ENCODE assay signal across 10 mouse cellular contexts in genomic region chr13:47777206-47778099, GRCm38 (mm10).
DNase-seq lines count a peak whose midpoint lies in the region; ATAC-seq and TF ChIP-seq lines count a peak whose summit lies in the region.
"Had no signal": no experiment of that assay in that cellular context is flagged by ENCODE, and none has a peak within 500 bp of the region (broad histone marks: within the 10 kb centered on the region; RNA-seq: fewer than 3 reads in every experiment).

No protein-coding gene starts in this region.

- no peak for TF ChIP-seq EP300 in lung, postnatal 0 days (IDR thresholded peaks at IDR 0.05)
- no peak for TF ChIP-seq EP300 in liver, postnatal 0 days (IDR thresholded peaks at IDR 0.05; ENCODE audit: low read depth)

- no peak for TF ChIP-seq CTCF in lung, postnatal 0 days (IDR thresholded peaks at IDR 0.05)
- TF ChIP-seq CTCF in liver, postnatal 0 days (IDR thresholded peaks at IDR 0.05; ENCODE audit: low read depth): no peak

- no peak overlapping the region for H3K9ac ChIP-seq in forebrain, embryonic 15.5 days (replicated peaks)
- no peak overlapping the region for H3K9ac ChIP-seq in forebrain, embryonic 11.5 days (ENCODE audit: low read length)
- no peak overlapping the region for H3K9ac ChIP-seq in lung, postnatal 0 days (replicated peaks; ENCODE audit: low read depth)
- H3K9ac ChIP-seq in liver, postnatal 0 days (replicated peaks): no peak overlapping the region
- H3K9ac ChIP-seq: midbrain, embryonic 12.5 days had no signal

- no peaks in the 10 kb centered on the region for H3K27me3 ChIP-seq in forebrain, embryonic 15.5 days
- no peaks in the 10 kb centered on the region for H3K27me3 ChIP-seq in forebrain, embryonic 11.5 days (ENCODE audit: control insufficient read depth, insufficient read depth, low read length)
- no peaks in the 10 kb centered on the region for H3K27me3 ChIP-seq in lung, postnatal 0 days (replicated peaks; ENCODE audit: insufficient read depth, low read length)
- H3K27me3 ChIP-seq in liver, postnatal 0 days (ENCODE audit: insufficient read depth, low read length): no peaks in the 10 kb centered on the region
- H3K27me3 ChIP-seq: CH12.LX; midbrain, embryonic 12.5 days had no signal

- WGBS in forebrain, embryonic 15.5 days: 58% methylated on average over 15 of the region's 15 CpGs
- WGBS in forebrain, embryonic 11.5 days: 74% methylated on average over 15 of the region's 15 CpGs
- 41% methylated on average over 15 of the region's 15 CpGs for WGBS in lung, postnatal 0 days
- WGBS in liver, postnatal 0 days (ENCODE audit: insufficient replicate concordance): 62% methylated on average over 15 of the region's 15 CpGs

- no peaks in the 10 kb centered on the region for H3K36me3 ChIP-seq in forebrain, embryonic 15.5 days
- H3K36me3 ChIP-seq in forebrain, embryonic 11.5 days (ENCODE audit: control insufficient read depth, insufficient read depth, low read length): no peaks in the 10 kb centered on the region
- H3K36me3 ChIP-seq in lung, postnatal 0 days (ENCODE audit: insufficient read depth, low read length): no peaks in the 10 kb centered on the region
- no peaks in the 10 kb centered on the region for H3K36me3 ChIP-seq in liver, postnatal 0 days (replicated peaks; ENCODE audit: insufficient read depth, low read length)
- H3K36me3 ChIP-seq: midbrain, embryonic 12.5 days had no signal

- ATAC-seq in forebrain, embryonic 15.5 days (replicated peaks): no peak; the same call in 1 of the 2 replicates
- no peak for ATAC-seq in forebrain, embryonic 11.5 days (replicated peaks; ENCODE audit: low FRiP score)
- peak; percentile 80 for ATAC-seq in lung, postnatal 0 days
- ATAC-seq in liver, postnatal 0 days: no peak
- no peak for ATAC-seq in erythroid progenitor cell, adult 5-6 weeks (replicated peaks; ENCODE audit: low FRiP score, poor library complexity, severe bottlenecking)

- no peak overlapping the region for H3K4me2 ChIP-seq in forebrain, embryonic 15.5 days (replicated peaks)
- H3K4me2 ChIP-seq in forebrain, embryonic 11.5 days (ENCODE audit: low read depth, low read length, severe bottlenecking): no peak overlapping the region
- H3K4me2 ChIP-seq in lung, postnatal 0 days (replicated peaks; ENCODE audit: low read depth, low read length): peak overlapping the region; percentile 39
- no peak overlapping the region for H3K4me2 ChIP-seq in liver, postnatal 0 days (ENCODE audit: low read depth, low read length)
- H3K4me2 ChIP-seq: midbrain, embryonic 12.5 days had no signal

- DNase-seq in forebrain, embryonic 11.5 days (ENCODE audit: low spot score): no peak
- peak; percentile 41 for DNase-seq in urinary bladder, postnatal 14 days (ENCODE audit: low spot score)
- no peak for DNase-seq in urinary bladder, postnatal 25 days (ENCODE audit: low spot score)
- DNase-seq in lung, postnatal 0 days (ENCODE audit: low spot score): peak; percentile 81
- DNase-seq in testis, postnatal 10 days (ENCODE audit: low spot score): peak; percentile 45
- no peak for DNase-seq in liver, postnatal 0 days

- H3K4me1 ChIP-seq in forebrain, embryonic 15.5 days: peaks cover 13% of the 10 kb centered on the region
- no peaks in the 10 kb centered on the region; the same call in 1 of the 2 replicates for H3K4me1 ChIP-seq in forebrain, embryonic 11.5 days (replicated peaks; ENCODE audit: control insufficient read depth, insufficient read depth, low read length)
- H3K4me1 ChIP-seq in lung, postnatal 0 days (ENCODE audit: insufficient read depth, low read depth, low read length): no peaks in the 10 kb centered on the region
- no peaks in the 10 kb centered on the region for H3K4me1 ChIP-seq in liver, postnatal 0 days (ENCODE audit: insufficient read depth)

- H3K4me3 ChIP-seq in forebrain, embryonic 15.5 days: no peak overlapping the region
- no peak overlapping the region for H3K4me3 ChIP-seq in forebrain, embryonic 11.5 days (ENCODE audit: low read depth, low read length)
- H3K4me3 ChIP-seq in lung, postnatal 0 days (ENCODE audit: low read depth, low read length): no peak overlapping the region
- no peak overlapping the region for H3K4me3 ChIP-seq in liver, postnatal 0 days (ENCODE audit: low read depth, low read length)
- H3K4me3 ChIP-seq: midbrain, embryonic 12.5 days had no signal

- peak overlapping the region; percentile 41; the same call in 1 of the 2 replicates for H3K27ac ChIP-seq in forebrain, embryonic 15.5 days (replicated peaks)
- no peak overlapping the region for H3K27ac ChIP-seq in forebrain, embryonic 11.5 days (ENCODE audit: low read depth, low read length)
- H3K27ac ChIP-seq in lung, postnatal 0 days (ENCODE audit: low read length): peak overlapping the region; percentile 68
- H3K27ac ChIP-seq in liver, postnatal 0 days (ENCODE audit: low read depth): no peak overlapping the region

- H3K9me3 ChIP-seq in forebrain, embryonic 15.5 days: no peaks in the 10 kb centered on the region
- H3K9me3 ChIP-seq in forebrain, embryonic 11.5 days (ENCODE audit: control insufficient read depth, low read length): no peaks in the 10 kb centered on the region
- H3K9me3 ChIP-seq in lung, postnatal 0 days (ENCODE audit: low read length): no peaks in the 10 kb centered on the region
- no peaks in the 10 kb centered on the region for H3K9me3 ChIP-seq in liver, postnatal 0 days (ENCODE audit: low read length)
- H3K9me3 ChIP-seq: midbrain, embryonic 12.5 days had no signal

Comparison
In these comparisons a context has a peak if more than half of its experiments do, and no peak if none do; other contexts are left out.
1. H3K27ac ChIP-seq: peak in forebrain, embryonic 15.5 days (single experiment) and lung, postnatal 0 days (single experiment); none in forebrain, embryonic 11.5 days (single experiment) and liver, postnatal 0 days (single experiment).
2. DNase-seq: peak in urinary bladder, postnatal 14 days (single experiment), lung, postnatal 0 days (single experiment) and testis, postnatal 10 days (single experiment); none in forebrain, embryonic 11.5 days (single experiment), urinary bladder, postnatal 25 days (single experiment) and liver, postnatal 0 days (single experiment).